Mouse (Mus musculus): Measurements from ENCODE around the gene 9230104L09Rik.
A peak's percentile ranks its signal among the peaks of the same experiment; 100 is the strongest.

Gene 9230104L09Rik

GRCm38 (mm10) chr2:148864966-148865365 lies at the start of gene 9230104L09Rik:
Gene 9230104L09Rik, minus strand, starts transcription at chr2:148865038.
- no peak for DNase-seq (ENCODE audit: low spot score)

- peak; percentile 60 for DNase-seq (ENCODE audit: low spot score)
Observed at GRCm38 (mm10) chr2:148902286-148902685, 37.4 kb upstream of the 9230104L09Rik start.

GRCm38 (mm10) chr2:148900305-148900704 lies 35.5 kb upstream of the 9230104L09Rik start:
- DNase-seq (ENCODE audit: low spot score), result no peak

- DNase-seq (ENCODE audit: low spot score), result no peak
Observed at GRCm38 (mm10) chr2:148896219-148896618, 31.4 kb upstream of the 9230104L09Rik start.

GRCm38 (mm10) chr2:148893107-148893506 lies 28.3 kb upstream of the 9230104L09Rik start:
- no peak for DNase-seq (ENCODE audit: low spot score)

- DNase-seq (ENCODE audit: low spot score), result no peak
Observed at GRCm38 (mm10) chr2:148890021-148890851, 25.4 kb upstream of the 9230104L09Rik start.

GRCm38 (mm10) chr2:148889331-148890010 lies 24.6 kb upstream of the 9230104L09Rik start:
- DNase-seq (ENCODE audit: low spot score), result no peak

GRCm38 (mm10) chr2:148888872-148889271 lies 24.0 kb upstream of the 9230104L09Rik start:
- no peak for DNase-seq (ENCODE audit: low spot score)

- no peak for DNase-seq (ENCODE audit: low spot score)
Observed at GRCm38 (mm10) chr2:148884738-148885137, 19.9 kb upstream of the 9230104L09Rik start.

- DNase-seq (ENCODE audit: low spot score), result no peak
Observed at GRCm38 (mm10) chr2:148879199-148879598, 14.4 kb upstream of the 9230104L09Rik start.

GRCm38 (mm10) chr2:148878641-148879130 lies 13.8 kb upstream of the 9230104L09Rik start:
- no peak for DNase-seq (ENCODE audit: low spot score)

- DNase-seq (ENCODE audit: low spot score), result no peak
Observed at GRCm38 (mm10) chr2:148877016-148877770, 12.4 kb upstream of the 9230104L09Rik start.

- DNase-seq (ENCODE audit: low spot score), result peak; percentile 92
Observed at GRCm38 (mm10) chr2:148875335-148875811, 10.5 kb upstream of the 9230104L09Rik start, which contains the start of gene Cst3. Gene Cst3, minus strand, starts transcription at chr2:148875692.

- no peak for DNase-seq (ENCODE audit: low spot score)
Observed at GRCm38 (mm10) chr2:148874617-148875334, 9.9 kb upstream of the 9230104L09Rik start.

- no peak for DNase-seq (ENCODE audit: low spot score)
Observed at GRCm38 (mm10) chr2:148874224-148874616, 9.4 kb upstream of the 9230104L09Rik start.

- DNase-seq (ENCODE audit: low spot score), result no peak
Observed at GRCm38 (mm10) chr2:148872860-148873259, 8.0 kb upstream of the 9230104L09Rik start.

GRCm38 (mm10) chr2:148870526-148870925 lies 5.7 kb upstream of the 9230104L09Rik start:
- no peak for DNase-seq (ENCODE audit: low spot score)

- no peak for DNase-seq (ENCODE audit: low spot score)
Observed at GRCm38 (mm10) chr2:148868959-148869358, 4.1 kb upstream of the 9230104L09Rik start.

- no peak for DNase-seq (ENCODE audit: low spot score)
Observed at GRCm38 (mm10) chr2:148861693-148862092, 3.1 kb downstream of the 9230104L09Rik start.

- no peak for DNase-seq (ENCODE audit: low spot score)
Observed at GRCm38 (mm10) chr2:148860993-148861392, 3.8 kb downstream of the 9230104L09Rik start.

- DNase-seq (ENCODE audit: low spot score), result no peak
Observed at GRCm38 (mm10) chr2:148857506-148857905, 7.3 kb downstream of the 9230104L09Rik start.
